Mouse (Mus musculus) hematopoietic stem cell, adult 5-6 weeks (primary cell): ENCODE measurements at regions not wholly inside any gene's neighbourhood (a gene's known extent, or its start where the extent isn't known, plus 50 kb on each side); places are given as distances from the start of the nearest gene placed in this dataset.
A peak's percentile ranks its signal among the peaks of the same experiment; 100 is the strongest.

Experiments
- ATAC-seq, 2 experiments: fragments of 125-278 bp in 1 of 2; replicated peaks in 1 of 2; 2 replicates each; pipeline ENCODE4 v1.8.0; 2016 to 2017; ENCODE audit warnings: inconsistent platforms in 2 of 2, mild to moderate bottlenecking in 2 of 2, moderate number of reproducible peaks in 2 of 2, low read depth in 1 of 2, moderate TSS enrichment in 1 of 2; ENCODE audit not compliant: low FRiP score in 2 of 2, poor library complexity in 2 of 2, severe bottlenecking in 2 of 2, insufficient read depth in 1 of 2, low TSS enrichment in 1 of 2

GRCm38 (mm10) chr1:16007809-16008208 is 85.3 kb downstream of the 4930444P10Rik start:
- ATAC-seq = no peak

GRCm38 (mm10) chr1:16006888-16007287 is 86.2 kb downstream of the 4930444P10Rik start:
- ATAC-seq = 0 out of 4 replicates have a peak, but pooled peaks of 1 of the 2 experiments have one; percentile 22

GRCm38 (mm10) chr1:15997135-15997534 is 96.0 kb downstream of the 4930444P10Rik start:
- ATAC-seq = no peak

- no peak for ATAC-seq
Observed at GRCm38 (mm10) chr1:15996341-15996740, 96.8 kb downstream of the 4930444P10Rik start.

GRCm38 (mm10) chr1:15993561-15994410 is 99.3 kb downstream of the 4930444P10Rik start:
- ATAC-seq = no peak

- ATAC-seq = no peak
Observed at GRCm38 (mm10) chr1:15990982-15991381, 102.1 kb downstream of the 4930444P10Rik start.

- no peak for ATAC-seq
Observed at GRCm38 (mm10) chr1:15985579-15985978, 107.5 kb downstream of the 4930444P10Rik start.

- ATAC-seq = no peak
Observed at GRCm38 (mm10) chr1:15979333-15979732, 113.8 kb downstream of the 4930444P10Rik start.

GRCm38 (mm10) chr1:15959578-15959977 is 133.5 kb downstream of the 4930444P10Rik start:
- no peak for ATAC-seq

- ATAC-seq = no peak
Observed at GRCm38 (mm10) chr1:15958661-15959060, 134.5 kb downstream of the 4930444P10Rik start.

- ATAC-seq = no peak
Observed at GRCm38 (mm10) chr1:15943662-15944061, 149.5 kb downstream of the 4930444P10Rik start.

GRCm38 (mm10) chr1:15943041-15943440 is 150.1 kb downstream of the 4930444P10Rik start:
- no peak for ATAC-seq
